Mouse (Mus musculus): ENCODE measurements around the gene Atxn10. TPM values are rescaled to one million over a fixed set of nuclear protein-coding genes. Genes with fewer than 3 reads are reported as not detected.
A peak's percentile ranks its signal among the peaks of the same experiment; 100 is the strongest.
"Not testable (repeated sequence)": the region's sequence is repeated elsewhere in the genome, so short reads cannot be mapped to it uniquely, and the experiment has no call there.

Atxn10 gene
- 100 to 1,000 TPM; 286 to 293 TPM for total RNA-seq (2021)
- long read RNA-seq, transcript Atxn10-201 (12 exons, 1,937 nt), result major isoform, 354 of 368 reads
- long read RNA-seq, partial matches to known transcripts, result 11 of 368 reads
- long read RNA-seq, other reads (novel, unspliced or antisense), result 3 of 368 reads

DNA sequence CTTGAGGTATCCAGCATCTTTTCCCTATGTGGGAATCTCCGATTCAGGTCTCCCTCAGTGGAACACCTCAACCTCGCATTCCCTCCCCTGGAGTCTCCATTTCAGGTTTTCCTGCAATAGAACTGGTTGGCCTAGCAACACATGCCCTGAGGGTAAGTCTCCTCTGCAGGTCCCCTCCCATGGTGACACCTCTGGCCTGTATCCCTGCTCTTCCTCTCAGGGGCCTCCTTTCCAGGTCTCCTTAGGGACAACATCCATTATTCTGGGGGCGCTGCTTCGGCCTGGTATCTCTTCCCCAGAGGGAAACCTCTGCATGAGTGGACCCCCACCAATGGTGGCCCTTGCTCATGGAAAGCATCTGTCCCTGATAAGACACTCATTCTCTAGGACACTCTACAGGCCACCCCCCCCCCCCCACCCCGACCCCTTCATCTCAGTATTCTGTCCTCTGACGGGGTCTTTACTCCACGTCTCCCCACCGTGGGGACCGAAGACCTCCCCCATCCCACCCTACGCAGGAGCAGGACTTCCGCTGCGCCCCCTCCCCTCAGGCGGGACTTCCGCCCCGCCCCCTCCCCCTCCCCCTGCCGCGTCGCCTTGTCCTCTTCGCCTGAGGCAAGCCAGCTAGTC is at the start of gene Atxn10:
Gene Atxn10 (plus strand): TSS at position 575 of the 630 bp plus-strand sequence.
- no peak for DNase-seq (ENCODE audit: low spot score in 2 of 2)

DNA sequence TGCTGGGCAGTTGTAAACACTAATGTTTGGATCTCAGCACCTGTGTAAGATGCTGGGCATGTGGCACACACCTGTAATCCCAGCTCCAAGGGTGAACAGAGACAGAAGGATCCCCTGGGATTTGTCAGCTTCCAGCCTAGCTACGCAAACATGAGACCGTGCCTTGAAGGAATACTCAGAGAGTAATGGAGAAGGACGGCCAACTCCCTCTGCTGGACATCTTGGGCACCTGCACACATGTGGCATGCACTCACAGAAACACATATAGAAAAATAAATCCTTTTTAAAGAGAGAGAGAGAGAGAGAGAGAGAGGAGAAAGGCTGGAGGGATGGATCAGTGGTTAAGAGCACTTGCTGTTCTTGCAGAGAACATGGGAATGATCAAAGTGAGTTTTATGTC is 41.4 kb upstream of the Atxn10 start:
- no peak for DNase-seq (ENCODE audit: low spot score in 2 of 2)

DNA sequence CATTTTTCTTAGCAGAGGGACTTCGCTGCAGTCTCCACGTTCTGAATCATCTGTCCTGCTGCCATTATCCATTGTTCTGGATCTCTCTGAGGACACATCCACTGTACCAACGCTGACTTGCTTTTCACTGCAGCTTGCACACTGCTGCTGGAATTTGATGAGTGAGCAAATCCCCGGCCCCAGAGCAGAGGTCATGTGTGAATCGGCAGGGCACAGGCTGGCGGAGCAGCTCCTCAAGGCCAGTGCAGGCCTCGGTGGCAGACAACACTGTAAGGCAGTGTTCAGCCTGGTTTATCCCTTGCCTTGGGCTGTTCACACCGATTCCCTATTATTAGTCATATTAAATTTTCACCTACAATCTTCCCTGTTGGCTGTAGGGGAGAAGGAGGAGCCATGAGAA is 40.5 kb upstream of the Atxn10 start:
- no peak for DNase-seq (ENCODE audit: low spot score in 2 of 2)

DNA sequence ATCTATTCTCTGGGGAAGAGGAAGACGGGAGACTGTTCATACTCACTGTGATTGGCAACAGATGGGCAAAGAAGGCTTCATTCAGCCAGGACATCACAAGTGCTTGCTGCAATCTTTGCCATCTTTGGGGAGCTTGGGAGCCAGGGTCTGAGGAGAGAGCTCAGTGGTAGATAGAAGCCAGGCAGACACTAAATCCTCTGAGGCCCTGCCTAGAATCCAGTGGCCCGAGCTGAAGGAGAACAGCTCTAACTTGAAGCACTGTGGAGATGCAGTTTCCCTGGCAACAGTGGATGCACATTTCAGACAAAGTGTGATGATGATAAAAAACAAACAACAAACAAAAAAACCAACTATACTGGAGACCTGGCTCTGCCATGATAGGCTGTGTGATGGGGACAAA is 40.1 kb upstream of the Atxn10 start:
- no peak for DNase-seq (ENCODE audit: low spot score in 2 of 2)

DNA sequence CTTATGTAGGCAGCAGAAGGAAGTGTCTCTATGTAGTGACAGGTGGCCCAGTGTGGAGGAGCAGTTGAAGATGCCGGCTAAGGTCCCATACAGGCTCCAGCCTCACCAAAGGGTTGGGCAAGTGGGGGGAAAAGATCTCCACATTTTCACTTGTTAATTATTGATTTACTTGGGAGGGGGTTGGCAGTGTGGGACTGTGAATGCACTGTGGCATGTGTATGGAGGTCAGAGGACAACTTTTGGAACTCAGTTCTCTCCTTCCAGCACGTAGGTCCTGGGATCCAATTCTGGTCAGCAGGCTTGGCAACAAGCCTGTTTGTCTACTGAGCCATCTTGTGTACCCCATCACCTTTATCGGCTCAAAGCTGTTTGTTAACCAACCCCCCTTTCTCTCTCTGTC is 39.5 kb upstream of the Atxn10 start:
- DNase-seq (ENCODE audit: low spot score in 2 of 2), result no peak

DNA sequence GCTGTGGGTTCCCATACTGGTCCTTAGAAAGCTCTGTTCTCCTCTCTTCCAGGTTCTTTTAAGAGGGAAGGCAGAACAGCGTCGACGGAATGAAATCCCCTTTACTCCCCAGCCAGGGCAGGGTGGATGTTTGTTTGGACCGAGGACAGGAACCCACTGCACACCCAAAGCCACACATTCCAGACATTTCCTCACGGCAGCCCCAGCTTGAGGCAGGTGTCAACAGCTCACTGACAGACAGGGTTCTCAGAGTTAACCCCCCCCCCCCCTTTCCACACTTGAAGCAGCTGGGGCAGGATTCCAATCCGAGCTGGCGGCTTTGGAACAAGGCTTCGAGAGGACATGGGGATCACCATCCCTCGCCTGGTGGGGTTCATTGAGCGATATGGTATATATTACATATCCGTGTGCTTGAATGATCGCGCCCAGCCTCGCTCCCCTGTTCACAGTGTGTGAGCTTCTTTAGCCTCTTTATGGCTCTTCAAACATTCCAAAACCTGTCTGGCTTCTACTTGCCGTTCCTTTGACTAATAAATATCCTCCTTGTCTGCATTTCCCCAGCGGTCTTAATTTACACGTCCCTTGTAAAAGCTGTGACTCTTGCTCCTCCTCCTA is 37.8 kb upstream of the Atxn10 start:
- DNase-seq (ENCODE audit: low spot score in 2 of 2), result no peak

DNA sequence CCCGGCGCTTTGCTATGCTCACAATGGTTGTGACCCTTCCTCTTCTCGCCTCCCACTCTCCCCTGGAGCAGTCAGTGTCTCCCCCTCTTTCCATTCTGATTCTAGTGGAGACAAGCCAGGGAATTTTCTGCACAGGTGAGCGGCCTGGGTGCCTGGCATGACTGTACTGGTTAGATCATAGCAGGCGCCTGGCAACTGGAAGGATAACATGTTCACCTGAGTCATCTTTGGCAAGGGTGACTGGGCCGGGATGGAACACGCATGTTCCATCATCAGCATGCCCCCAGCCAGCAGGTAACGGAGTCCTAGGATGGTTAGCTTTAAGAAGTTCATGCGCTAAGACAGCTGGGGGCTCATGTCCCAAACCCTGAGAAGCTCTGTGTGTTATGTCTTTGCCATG is 37.1 kb upstream of the Atxn10 start:
- no peak for DNase-seq (ENCODE audit: low spot score in 2 of 2)

DNA sequence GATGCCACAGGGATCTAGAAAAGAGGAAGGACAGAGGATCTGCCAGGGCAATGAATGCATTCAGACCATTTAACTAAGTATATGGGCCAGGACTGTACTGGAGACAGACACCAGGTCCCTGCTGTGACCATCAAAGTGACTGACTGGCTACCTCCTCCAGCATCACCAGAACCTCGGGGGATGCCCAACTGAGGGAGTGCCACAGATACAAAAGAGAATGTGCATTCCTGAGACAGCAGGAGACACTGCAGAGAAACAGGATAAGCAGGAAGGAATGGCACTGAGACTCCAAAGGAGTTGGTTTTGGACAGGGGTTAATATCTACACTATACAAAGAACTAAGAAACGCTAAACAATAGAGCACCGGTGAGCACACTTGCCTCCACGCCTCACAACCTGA is 32.8 kb upstream of the Atxn10 start:
- DNase-seq (ENCODE audit: low spot score in 2 of 2), result no peak

DNA sequence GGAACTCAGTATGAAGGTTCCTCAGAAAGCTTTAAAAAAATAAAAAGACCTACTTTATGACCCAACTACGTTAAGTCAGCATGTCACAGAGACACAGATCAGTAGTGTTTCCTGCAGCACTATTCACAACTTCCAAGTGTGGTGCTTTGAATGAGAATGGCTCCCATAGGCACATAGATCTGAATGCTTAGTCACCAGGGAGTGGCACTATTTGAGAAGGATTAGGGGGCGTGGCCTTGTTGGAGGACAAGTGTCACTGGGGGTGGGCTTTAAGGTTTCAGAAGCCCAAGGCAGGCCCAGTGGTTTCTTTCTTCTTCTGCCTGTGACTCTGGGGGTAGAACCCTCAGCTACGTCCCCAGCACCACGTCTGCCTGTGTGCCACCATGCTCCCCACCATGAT is 32.1 kb upstream of the Atxn10 start:
- DNase-seq (ENCODE audit: low spot score in 2 of 2), result no peak

DNA sequence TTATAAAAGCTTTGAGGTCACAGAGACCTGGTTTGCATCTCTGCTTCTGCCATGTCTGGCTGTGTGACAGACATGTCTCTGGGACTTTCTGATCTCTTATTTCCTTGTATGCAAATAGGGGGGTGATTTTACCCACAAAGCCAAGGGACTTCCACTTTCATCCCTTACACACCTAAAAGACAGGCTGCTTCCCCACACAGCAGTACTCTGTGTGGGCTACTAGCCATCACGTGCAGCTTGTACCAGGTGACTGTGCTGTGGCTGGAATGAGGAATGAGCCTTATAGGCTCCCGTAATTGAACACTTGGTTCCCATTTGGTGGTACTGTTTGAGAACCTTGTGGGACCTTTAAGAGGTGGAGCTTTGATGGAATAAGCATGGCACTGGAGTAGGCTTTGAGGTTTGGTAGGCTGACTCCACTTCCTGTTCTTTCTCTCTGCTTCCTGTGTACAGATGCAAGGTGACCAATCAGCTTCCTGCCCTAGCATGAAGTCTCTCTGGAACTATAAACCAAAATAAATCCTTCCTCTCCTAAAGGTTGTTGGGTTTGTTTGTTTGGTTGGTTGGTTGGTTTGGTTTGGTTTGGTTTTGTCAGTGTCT is 28.9 kb upstream of the Atxn10 start:
- no peak for DNase-seq (ENCODE audit: low spot score in 2 of 2)

DNA sequence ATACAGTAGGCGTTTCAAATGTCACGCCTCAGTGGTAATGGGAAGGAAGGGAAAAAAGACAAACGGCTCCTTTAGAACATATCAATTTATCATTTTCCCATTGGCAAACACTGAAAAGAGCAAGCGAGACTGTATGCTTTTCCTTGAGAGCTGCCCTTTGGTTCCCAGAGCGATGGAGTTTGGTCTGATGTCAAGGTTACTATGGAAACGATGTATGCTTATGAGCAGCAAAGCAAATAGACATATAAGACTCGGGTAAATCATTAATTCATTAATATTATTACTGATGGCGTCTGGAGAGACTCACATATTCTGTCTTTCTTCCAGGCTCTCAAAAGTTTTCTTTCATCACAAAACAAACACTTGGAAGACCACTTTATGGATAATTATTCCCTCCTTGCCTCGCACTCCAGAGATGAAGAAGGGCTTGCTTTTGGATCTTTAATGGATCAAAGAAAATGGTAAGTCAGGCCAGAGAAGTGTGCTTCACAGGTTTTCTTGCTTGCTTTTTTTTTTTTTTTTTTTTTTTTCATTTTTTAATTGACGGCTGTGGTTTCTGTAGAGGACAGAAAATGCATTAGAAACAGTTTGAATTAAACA is 24.9 kb upstream of the Atxn10 start:
- DNase-seq (ENCODE audit: low spot score in 2 of 2), result no peak

DNA sequence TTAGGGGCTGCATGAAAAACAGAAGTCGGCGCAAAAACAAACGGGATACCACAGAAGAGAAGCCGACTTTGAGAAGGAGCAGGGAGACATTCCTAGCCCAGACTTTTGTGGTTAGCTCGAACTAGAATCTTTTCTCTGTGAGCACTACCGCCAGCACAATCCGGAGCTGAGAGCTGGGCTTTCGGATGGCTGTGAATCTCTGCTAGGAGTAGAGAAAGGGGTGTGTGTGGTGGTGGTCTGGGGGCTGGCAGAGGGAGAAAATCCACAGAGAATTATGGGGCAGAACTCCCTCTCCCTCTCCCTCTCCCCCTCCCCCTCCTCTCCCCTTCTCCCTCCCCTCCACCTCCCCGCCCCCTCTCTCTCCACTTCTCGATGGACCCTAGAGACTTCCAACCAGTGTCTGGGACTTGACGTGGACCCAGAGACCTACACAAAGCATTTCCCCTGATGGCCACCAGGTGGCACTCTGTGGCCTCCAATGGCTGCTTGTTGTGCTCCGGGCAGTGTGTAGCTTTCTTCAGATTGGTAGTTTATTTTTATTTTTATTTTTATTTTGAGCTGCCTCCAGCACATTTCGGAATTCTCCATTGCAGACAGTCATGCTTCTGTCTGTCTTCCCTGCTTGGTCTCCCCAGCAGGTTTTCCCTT is 20.5 kb upstream of the Atxn10 start:
- peak; percentile 59 to 93 for DNase-seq (ENCODE audit: low spot score in 2 of 2)

DNA sequence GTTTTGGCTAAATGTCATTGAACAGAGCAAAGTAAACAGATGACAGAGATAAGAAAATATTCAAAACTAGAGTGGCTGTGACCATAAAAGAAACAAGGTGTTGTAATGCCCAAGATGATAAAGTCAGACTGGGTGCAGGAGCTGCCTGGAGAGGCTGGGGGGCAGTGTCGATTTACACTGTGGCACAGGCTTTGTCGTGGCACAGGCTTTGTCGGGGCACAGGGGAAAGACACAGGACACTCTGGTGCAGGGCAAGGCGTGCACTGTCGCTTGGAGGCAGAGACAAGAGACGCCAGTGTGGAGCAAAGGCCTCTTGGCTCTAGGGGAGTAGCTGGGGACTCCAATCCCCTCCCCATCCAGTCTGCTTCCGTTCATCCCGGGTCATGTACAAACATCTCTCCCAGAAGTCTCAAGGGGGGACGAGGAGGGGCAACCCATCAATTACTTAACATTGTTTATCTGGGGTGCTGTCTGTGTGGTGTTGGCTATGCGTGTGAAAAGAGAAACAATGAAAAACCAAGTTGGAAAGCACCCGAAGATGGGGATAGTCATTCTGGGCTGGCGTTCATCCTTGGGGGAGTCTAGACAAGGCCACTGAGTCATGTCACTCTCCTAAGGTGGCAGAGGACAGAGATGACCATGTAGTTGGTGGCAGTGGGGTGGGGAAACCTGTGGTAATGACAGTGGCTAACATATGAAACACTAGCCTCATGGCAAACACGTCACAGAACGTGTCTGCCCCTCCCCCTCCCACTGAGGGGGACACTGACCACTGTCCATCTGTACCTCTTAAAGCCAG is 19.5 kb upstream of the Atxn10 start:
- DNase-seq (ENCODE audit: low spot score in 2 of 2), result no peak

DNA sequence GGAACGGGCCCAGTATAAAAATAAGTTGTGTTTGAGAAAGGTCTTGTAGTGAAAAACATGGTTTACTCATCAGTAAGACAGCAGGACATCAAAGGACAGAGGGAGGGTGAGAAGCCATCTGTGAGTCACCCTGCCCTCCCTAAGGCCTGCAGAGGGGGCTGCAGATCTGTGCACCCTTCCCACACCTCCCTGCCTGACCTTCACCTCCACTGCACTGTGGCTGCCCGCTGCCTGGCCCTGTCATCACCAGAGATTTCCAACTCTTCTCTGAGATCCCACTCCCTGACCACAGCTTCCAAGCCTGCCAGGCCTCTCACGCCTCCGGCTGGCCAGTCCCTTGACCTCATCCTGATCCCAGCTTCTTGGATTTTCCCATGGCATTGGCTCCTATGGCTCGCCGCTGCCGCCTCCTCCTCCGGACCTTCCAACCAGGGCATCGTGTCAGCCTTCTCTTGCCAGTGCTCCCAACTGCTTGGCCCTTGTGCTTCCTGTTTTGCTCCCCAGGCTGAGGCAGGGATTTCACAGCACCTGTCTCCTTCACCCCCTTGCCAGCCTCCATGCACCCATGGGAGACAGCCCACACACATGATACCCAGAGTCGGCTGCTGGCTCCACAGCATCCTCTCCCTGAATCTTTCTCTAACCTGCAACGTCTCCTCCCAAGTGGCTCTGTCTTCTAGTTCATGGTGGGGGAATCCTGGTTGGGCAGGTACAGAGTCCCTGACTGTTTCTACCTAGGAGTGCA is 15.9 kb upstream of the Atxn10 start:
- DNase-seq (ENCODE audit: low spot score in 2 of 2), result no peak

DNA sequence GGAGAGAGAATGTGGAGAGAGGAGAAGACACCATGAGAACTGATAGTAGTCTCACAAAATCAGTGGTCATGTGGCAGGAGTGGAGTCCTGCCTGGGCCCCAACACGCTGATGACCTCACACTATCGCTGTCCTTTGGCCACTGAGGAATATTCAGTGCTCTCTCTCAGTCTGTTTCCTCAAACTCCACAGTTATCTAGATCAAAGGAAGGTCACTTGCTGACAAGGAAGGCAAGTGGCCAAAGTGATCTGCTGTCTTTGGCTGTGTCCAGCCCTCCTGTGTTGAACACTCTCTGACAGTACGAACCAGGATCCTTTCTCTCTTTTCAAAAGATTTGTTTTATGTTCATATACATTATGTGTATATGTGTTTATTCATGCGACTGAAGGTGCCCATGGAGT is 12.8 kb upstream of the Atxn10 start:
- no peak for DNase-seq (ENCODE audit: low spot score in 2 of 2)

DNA sequence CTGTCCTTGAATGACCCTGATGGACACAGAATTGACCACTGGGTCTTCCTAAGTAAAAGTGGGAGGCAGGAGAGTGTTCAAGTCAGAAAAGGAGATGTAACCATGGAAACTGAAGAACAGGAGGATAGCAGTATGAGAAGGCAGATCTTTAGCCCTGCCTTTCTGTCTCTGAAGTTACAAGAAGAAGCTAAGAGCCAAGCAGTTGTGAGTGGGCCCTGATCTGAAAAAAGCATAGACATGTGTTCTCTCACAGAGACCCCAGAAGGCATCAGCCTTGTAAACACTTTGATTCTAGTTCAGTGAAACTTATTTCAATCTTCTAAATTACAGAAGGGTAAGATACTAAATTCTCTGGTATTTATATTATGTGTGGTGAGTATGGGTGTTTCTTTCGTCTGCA is 11.6 kb upstream of the Atxn10 start:
- peak; percentile 23 to 51 for DNase-seq (ENCODE audit: low spot score in 2 of 2)

DNA sequence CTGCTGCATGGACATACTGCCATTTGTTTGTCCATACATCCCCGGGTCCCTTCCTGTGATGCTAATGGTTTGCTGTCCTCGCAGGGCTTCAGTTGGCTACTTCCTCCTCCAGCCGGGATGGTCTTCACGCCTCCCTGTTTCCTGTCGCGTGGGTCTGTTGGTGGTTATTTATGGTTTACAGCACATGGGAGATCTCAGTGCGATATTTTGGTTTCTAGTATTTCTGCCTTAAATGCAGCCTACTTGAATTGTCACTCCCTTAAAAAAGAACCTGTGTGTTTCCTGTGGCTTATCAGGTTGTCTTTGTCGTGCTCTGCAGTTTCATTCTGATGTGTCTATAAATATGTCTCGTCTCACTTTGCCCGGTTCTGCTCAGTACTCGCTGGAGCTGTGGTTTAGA is 8.2 kb upstream of the Atxn10 start:
- DNase-seq (ENCODE audit: low spot score in 2 of 2), result no peak

DNA sequence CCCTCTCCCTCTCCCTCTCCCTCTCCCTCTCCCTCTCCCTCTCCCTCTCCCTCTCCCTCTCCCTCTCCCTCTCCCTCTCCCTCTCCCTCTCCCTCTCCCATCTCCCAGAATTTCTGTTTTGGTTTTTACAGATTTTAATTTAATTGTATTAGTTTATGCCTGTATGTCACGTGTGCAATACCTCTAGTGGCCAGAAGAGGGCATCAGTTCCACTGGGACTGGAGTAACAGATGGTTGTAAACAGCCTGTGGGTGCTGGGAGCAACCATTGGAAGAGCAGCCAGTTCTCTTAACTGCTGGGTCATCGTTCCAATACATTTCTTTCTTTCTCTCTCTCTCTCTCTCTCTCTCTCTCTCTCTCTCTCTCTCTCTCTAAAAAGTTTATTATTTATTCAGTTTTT is 7.6 kb upstream of the Atxn10 start:
- DNase-seq (ENCODE audit: low spot score in 2 of 2), result not testable (repeated sequence)

DNA sequence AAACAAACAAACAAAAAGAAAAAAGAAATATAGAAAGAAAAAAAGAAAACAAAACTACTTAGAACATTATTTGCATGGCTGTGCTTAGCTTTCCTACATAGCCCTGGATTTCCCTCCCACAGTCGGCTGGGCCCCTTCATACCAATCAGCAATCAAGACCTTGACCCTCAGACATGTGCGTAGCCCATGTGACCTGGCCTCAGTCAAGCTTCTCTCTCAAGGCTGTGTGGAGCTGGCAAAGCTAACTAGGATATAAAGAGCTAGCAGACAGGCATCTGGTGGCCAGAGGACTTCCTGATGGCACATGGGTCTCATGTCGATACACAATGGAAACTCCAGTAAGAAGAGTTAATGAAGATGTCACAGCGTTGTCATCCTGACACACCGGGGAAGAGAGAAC is 6.9 kb upstream of the Atxn10 start:
- no peak for DNase-seq (ENCODE audit: low spot score in 2 of 2)

DNA sequence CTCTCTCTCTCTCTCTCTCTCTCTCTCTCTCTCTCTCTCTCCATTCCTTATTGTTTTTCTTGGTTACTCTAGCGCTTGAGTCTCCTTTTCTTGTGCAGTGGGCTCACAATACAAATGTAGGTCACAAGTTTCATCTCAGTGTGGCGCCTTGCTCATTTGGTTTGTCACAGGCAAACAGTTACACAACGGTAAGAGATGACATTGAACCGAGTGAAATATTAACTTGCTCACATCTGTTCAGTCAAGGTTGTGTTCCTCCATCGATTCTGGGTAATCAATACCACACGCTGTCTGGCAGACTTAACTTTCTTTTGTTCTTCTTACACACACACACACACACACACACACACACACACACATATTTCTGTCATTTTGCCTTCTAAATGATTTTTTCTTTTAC is 6.0 kb upstream of the Atxn10 start:
- no peak for DNase-seq (ENCODE audit: low spot score in 2 of 2)

All from layer of hippocampus, adult 18-20 months (tissue).